Mouse (Mus musculus) liver, postnatal 0 days (tissue): ENCODE measurements at regions not wholly inside any gene's neighbourhood (a gene's known extent, or its start where the extent isn't known, plus 50 kb on each side); places are given as distances from the start of the nearest gene placed in this dataset.

Experiments
- ATAC-seq: fragments of 200-750 bp; cut with Nextera tagmentation; 2 replicates; pipeline ENCODE4 v1.8.0; 2017; ENCODE audit warnings: mild to moderate bottlenecking, moderate library complexity
- DNase-seq: peaks from one replicate; pipeline ENCODE4 v3.0.0-alpha.2; 2016
- H3K27ac ChIP-seq: fragments of 300-500 bp; sonication (generic); 2 replicates; pipeline ENCODE4 v1.5.1; 2014; ENCODE audit warnings: antibody characterized with exemption, moderate library complexity, mild to moderate bottlenecking, low read depth
- H3K27me3 ChIP-seq: fragments of 300-500 bp; sonication (generic); 2 replicates; pipeline ENCODE4 v1.6.1; 2014; ENCODE audit warnings: low read length, control low read depth, mixed read lengths; ENCODE audit not compliant: insufficient read depth
- H3K36me3 ChIP-seq: fragments of 300-500 bp; sonication (generic); replicated peaks from 2 replicates; pipeline ENCODE4 v1.6.1; 2014; ENCODE audit warnings: mild to moderate bottlenecking, control low read depth, low read length, moderate library complexity, mixed read lengths; ENCODE audit not compliant: insufficient read depth
- H3K4me1 ChIP-seq: fragments of 300-500 bp; sonication (generic); 2 replicates; pipeline ENCODE4 v1.6.1; 2014; ENCODE audit warnings: antibody characterized with exemption, mild to moderate bottlenecking, control low read depth; ENCODE audit not compliant: insufficient read depth
- H3K4me2 ChIP-seq: fragments of 300-500 bp; sonication (generic); 2 replicates; pipeline ENCODE4 v1.6.1; 2014; ENCODE audit warnings: low read depth, mild to moderate bottlenecking, low read length, moderate library complexity, mixed read lengths
- H3K4me3 ChIP-seq: fragments of 300-500 bp; sonication (generic); 2 replicates; pipeline ENCODE4 v1.5.1; 2014; ENCODE audit warnings: low read depth, low read length
- H3K9ac ChIP-seq: fragments of 300-500 bp; sonication (generic); replicated peaks from 2 replicates; pipeline ENCODE4 v1.6.1; 2014; ENCODE audit warnings: mild to moderate bottlenecking, moderate library complexity
- H3K9me3 ChIP-seq: fragments of 300-500 bp; sonication (generic); 2 replicates; pipeline ENCODE4 v1.6.1; 2016; ENCODE audit warnings: mild to moderate bottlenecking, control low read depth, low read length, mixed read lengths
- CTCF ChIP-seq: sonication (generic); IDR thresholded peaks from 2 replicates; pipeline ENCODE4 v1.5.1; 2016; ENCODE audit warnings: antibody characterized with exemption, low read depth
- EP300 ChIP-seq: IDR thresholded peaks from 2 replicates; pipeline ENCODE4 v1.6.1; 2016; ENCODE audit warnings: antibody characterized with exemption, low read depth, mild to moderate bottlenecking
- WGBS: fragments of 180-500 bp; shearing (Covaris S2); extraction: QIAGEN DNeasy Blood & Tissue Kit; methylation state at CpG from one replicate; pipeline ENCODE4 v1.1.7; 2014; ENCODE audit not compliant: insufficient replicate concordance; 5-methylcytosine and 5-hydroxymethylcytosine counted together

DNA sequence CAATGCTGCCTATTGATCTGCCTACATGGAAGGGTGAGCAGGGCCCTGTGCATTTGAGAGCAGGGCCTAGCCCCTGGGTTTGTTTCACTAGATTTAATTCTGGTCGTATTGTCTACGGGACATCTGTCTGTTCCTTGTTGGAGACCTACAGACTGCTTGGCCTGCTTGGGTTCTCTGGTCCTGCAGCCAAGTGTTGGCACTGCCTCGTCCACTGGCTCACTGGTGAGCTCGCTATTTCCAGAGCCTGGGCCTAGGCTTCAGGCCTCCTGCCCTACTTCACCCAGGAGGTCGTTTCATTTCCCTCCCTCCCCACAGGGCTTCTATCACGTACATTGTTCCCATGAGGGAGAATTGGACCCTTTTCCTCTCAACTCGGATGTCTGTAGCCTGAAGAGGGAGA is 62.2 kb upstream of the Blcap start:
- WGBS, result 58% methylated on average over 7 of the region's 7 CpGs
- DNase-seq (no peak), ATAC-seq (no peak)
- Histone ChIP-seq H3K36me3 (no peaks in the 10 kb centered on the region), H3K9ac (no peak overlapping the region), H3K27ac (no peak overlapping the region), H3K27me3 (no peaks in the 10 kb centered on the region), H3K4me3 (no peak overlapping the region), H3K4me2 (no peak overlapping the region), H3K9me3 (no peaks in the 10 kb centered on the region), H3K4me1 (no peaks in the 10 kb centered on the region)
- no peak for TF ChIP-seq EP300
- no peak for TF ChIP-seq CTCF

DNA sequence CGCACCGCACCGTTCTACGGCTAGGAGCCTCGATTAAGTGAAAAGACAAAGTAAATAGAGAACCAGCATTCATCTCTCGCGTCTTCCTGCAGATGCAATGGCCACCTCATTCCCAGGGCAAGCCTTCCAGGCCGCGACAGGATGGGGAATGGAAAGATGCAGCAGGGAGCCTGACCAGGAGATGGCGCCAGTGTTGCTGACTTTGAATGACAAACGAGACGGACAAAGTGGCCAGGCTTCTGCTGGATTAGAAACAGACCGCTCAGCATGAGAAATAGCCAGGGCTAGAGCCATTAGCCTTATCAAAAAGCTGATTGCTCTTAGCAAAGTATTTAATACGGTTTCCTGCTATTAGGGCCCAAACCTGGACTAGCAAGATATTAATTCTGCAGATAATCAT is 64.6 kb upstream of the Blcap start:
- Histone ChIP-seq H3K4me1 (no peaks in the 10 kb centered on the region), H3K4me3 (no peak overlapping the region), H3K9me3 (no peaks in the 10 kb centered on the region), H3K36me3 (no peaks in the 10 kb centered on the region), H3K4me2 (no peak overlapping the region), H3K9ac (no peak overlapping the region), H3K27ac (no peak overlapping the region), H3K27me3 (no peaks in the 10 kb centered on the region)
- DNase-seq (peak; percentile 84), ATAC-seq (no peak)
- 10% methylated on average over 14 of the region's 14 CpGs for WGBS
- TF ChIP-seq CTCF (peak; percentile 91), EP300 (no peak)

DNA sequence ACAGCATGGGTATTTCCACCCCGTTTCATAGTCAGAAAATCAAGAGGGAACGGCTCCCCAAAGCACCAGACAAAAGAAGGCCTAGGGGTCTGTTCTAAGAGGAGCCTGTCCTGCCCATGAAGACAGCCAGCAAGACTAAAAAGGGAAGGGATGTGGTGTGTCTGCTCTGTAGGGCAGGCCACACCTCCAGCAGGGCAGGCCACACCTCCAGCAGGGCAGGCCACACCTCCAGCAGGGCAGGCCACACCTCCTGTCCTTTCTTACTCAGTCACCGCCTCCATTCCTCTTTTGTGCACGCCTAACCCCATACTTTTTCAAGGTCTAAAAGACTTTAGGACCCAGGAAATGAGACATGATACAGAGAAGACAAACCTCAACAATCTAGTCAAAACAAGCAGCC is 69.8 kb upstream of the Blcap start:
- Histone ChIP-seq H3K4me3 (no peak overlapping the region), H3K27ac (no peak overlapping the region), H3K27me3 (no peaks in the 10 kb centered on the region), H3K9ac (no peak overlapping the region), H3K9me3 (no peaks in the 10 kb centered on the region), H3K4me2 (no peak overlapping the region), H3K36me3 (no peaks in the 10 kb centered on the region), H3K4me1 (no peaks in the 10 kb centered on the region)
- 33% methylated on average over 4 of the region's 4 CpGs for WGBS
- ATAC-seq (no peak), DNase-seq (no peak)
- no peak for TF ChIP-seq EP300
- TF ChIP-seq CTCF, result no peak

DNA sequence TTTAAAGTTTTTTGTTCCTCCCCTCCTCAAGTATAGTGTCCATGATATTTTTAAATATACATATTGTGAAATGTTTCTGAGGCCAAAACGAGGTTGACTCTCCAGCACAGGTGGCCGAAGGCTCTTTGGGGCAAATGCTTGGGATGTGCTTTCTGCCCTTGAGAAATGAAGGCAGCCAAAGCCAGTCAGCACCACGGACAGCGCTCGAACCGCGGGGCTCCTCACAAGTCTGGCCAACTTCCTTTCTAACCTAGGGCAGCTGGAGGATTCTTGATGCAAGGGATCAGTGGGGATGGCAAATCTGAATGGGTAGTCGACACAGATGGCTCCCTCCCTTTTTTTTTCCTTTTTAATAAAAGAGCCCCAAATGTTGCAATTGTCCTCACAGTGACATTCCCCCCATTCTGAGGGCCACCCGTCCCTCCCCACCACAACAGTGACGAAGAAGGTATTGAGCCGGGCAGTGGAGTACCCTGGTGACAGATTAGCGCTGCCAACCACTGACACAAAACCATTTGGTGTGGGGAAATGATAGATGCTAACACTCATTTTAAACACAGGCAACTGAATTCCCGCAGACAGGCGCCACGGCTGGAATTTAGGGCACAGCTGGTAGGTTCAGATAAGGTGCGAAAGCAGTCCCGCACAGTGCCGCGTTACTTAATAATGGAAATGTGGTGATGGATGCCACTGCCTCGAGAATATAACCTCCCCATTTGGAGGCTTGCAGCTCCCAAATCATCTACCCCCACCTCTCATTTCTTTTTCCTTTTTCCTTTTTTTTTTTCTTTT is 73.4 kb upstream of the Ctnnbl1 start:
- no peak overlapping the region for H3K4me2 ChIP-seq
- WGBS, result 15% methylated on average over 20 of the region's 20 CpGs
- ATAC-seq (no peak), DNase-seq (peak; percentile 62)
- H3K27ac ChIP-seq, result no peak overlapping the region
- H3K36me3 ChIP-seq, result no peaks in the 10 kb centered on the region
- no peak overlapping the region for H3K4me3 ChIP-seq
- H3K4me1 ChIP-seq, result no peaks in the 10 kb centered on the region
- H3K9ac ChIP-seq, result no peak overlapping the region
- TF ChIP-seq EP300, result no peak
- TF ChIP-seq CTCF, result no peak
- no peaks in the 10 kb centered on the region for H3K9me3 ChIP-seq
- no peaks in the 10 kb centered on the region for H3K27me3 ChIP-seq

DNA sequence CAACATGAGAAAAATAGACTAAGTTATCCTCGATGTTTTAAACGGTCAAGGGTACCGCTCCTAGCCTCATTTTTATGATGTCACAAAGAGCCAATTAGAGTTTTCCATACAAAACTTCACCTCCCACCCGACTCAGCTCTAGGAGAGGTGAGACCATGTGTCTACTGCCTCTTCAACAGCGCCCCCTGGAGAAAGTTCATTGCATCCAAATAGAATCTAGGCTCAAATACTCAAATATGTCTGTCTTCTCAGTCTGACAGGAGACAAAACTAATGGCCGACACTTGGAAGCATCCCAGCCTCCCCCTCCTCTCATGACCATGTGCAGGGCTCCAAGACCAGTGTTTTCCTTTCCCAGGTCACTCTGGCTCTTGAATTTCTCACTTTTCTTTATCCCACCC is 72.7 kb upstream of the Ctnnbl1 start:
- no peak for ATAC-seq
- WGBS, result 43% methylated on average over 6 of the region's 6 CpGs
- H3K4me3 ChIP-seq, result no peak overlapping the region

DNA sequence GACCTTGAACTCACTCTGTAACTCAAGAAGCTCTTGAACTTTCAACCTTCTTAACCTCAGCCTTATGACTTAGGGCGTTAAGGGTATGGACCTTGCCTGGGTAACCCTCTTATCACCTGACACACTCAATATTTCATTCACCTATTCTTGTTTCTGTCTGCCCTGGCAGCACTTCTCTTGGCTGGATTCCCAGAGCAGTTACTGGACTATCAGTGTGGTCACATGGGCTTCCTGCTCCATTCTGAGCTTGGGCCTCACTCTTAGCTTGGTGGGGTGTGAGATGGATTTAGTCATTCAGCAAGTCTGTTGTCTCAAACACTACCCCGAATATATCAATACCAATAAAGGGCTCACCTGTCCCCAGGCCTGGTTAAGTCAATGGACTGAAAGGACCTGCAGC is 67.0 kb upstream of the Ctnnbl1 start:
- H3K36me3 ChIP-seq, result no peaks in the 10 kb centered on the region
- H3K4me2 ChIP-seq, result no peak overlapping the region
- H3K9me3 ChIP-seq, result no peaks in the 10 kb centered on the region
- ATAC-seq (no peak), DNase-seq (no peak)
- TF ChIP-seq EP300, result no peak
- TF ChIP-seq CTCF, result no peak
- H3K27ac ChIP-seq, result no peak overlapping the region
- 60% methylated on average over 2 of the region's 2 CpGs for WGBS
- H3K4me3 ChIP-seq, result no peak overlapping the region
- no peak overlapping the region for H3K9ac ChIP-seq
- H3K4me1 ChIP-seq, result no peaks in the 10 kb centered on the region
- H3K27me3 ChIP-seq, result no peaks in the 10 kb centered on the region

More for the DNA sequence above, 72.7 kb upstream of the Ctnnbl1 start:
- Histone ChIP-seq H3K9ac (no peak overlapping the region), H3K4me2 (no peak overlapping the region), H3K27me3 (no peaks in the 10 kb centered on the region), H3K9me3 (no peaks in the 10 kb centered on the region), H3K36me3 (no peaks in the 10 kb centered on the region), H3K27ac (no peak overlapping the region), H3K4me1 (no peaks in the 10 kb centered on the region)
- TF ChIP-seq EP300 (no peak), CTCF (no peak)
- no peak for DNase-seq
